In genomic region chr11:51855818-51856615, GRCm38 (mm10) we compare ENCODE assay signal across 8 mouse cellular contexts. TPM values are rescaled to one million over a fixed set of nuclear protein-coding genes. Genes with fewer than 3 reads are reported as not detected.
DNase-seq lines count a peak whose midpoint lies in the region; ATAC-seq lines count a peak whose summit lies in the region.

No protein-coding gene starts in this region.

- peak; percentile 14 for ATAC-seq in granulocyte monocyte progenitor cell, adult 5-6 weeks (replicated peaks; ENCODE audit: poor library complexity, severe bottlenecking)

- peak overlapping the region; percentile 87 for H3K27ac ChIP-seq in midbrain, embryonic 10.5 days (replicated peaks)

- intact Hi-C loops in left cerebral cortex, postnatal 4 days (cut with DNase I), result loop anchor here (2.0 kb wide), 1 partner anchor 111 kb away; the partner anchor contains the start of gene Cdkn2aipnl

- under 1% methylated on average over 46 of the region's 47 CpGs for WGBS in midbrain, embryonic 10.5 days

- H3K4me1 ChIP-seq in midbrain, embryonic 10.5 days, result peaks cover 70% of the 10 kb centered on the region

- DNase-seq in adrenal gland, adult 18-20 months (ENCODE audit: low spot score in 2 of 2), result peak; percentile 77 to 79
- peak; percentile 62 for DNase-seq in embryo, embryonic 9.5 days (ENCODE audit: extremely low spot score)
- DNase-seq in kidney, adult 11 months, result peak; percentile 84
- DNase-seq in left cerebral cortex, postnatal 4 days, result peak; percentile 60
- DNase-seq in midbrain, embryonic 10.5 days (ENCODE audit: low spot score), result peak; percentile 65
- DNase-seq in skeletal muscle tissue, adult 2 months (ENCODE audit: low read depth, low spot score), result peak; percentile 55
- DNase-seq in yolk sac, embryonic 10.5 days (ENCODE audit: low spot score), result no peak

- H3K4me3 ChIP-seq in midbrain, embryonic 10.5 days, result peak overlapping the region; percentile 79

- no peaks in the 10 kb centered on the region for H3K36me3 ChIP-seq in midbrain, embryonic 10.5 days

- peaks cover 54% of the 10 kb centered on the region for H3K27me3 ChIP-seq in midbrain, embryonic 10.5 days (ENCODE audit: low read depth, poor library complexity, severe bottlenecking)

- H3K9me3 ChIP-seq in midbrain, embryonic 10.5 days (replicated peaks), result no peaks in the 10 kb centered on the region

RNA-seq across cellular contexts. Expression of gene Jade2, which starts 1.4 kb away (rescaled TPM):
- total RNA-seq in adrenal gland, adult 18-20 months (2021), result 10 to 100 TPM; 19.2 to 19.7 TPM
- 6.3 and 9.3 TPM in 2 replicates for total RNA-seq in granulocyte monocyte progenitor cell, adult 5-6 weeks (2014; fragmentation: Nextera tagmentation)
- 6.6 and 8.5 TPM in 2 replicates for total RNA-seq in granulocyte monocyte progenitor cell, adult 5-6 weeks (2017)
- total RNA-seq in left cerebral cortex, postnatal 4 days (2021), result 1 to 10 TPM; 2.5 to 3.0 TPM
- polyA plus RNA-seq in midbrain, embryonic 10.5 days (2016; fragmentation: Nextera tagmentation; extraction: Ambion mirVana), result 0.41 and 0.47 TPM in 2 replicates
